Mouse (Mus musculus): ENCODE results near the gene Larp1b.
A peak's percentile ranks its signal among the peaks of the same experiment; 100 is the strongest.

Gene Larp1b

GRCm38 (mm10) chr3:41021980-41022379 lies 72.4 kb downstream of the Larp1b start:
- peak; percentile 22 to 43 for DNase-seq

GRCm38 (mm10) chr3:41030705-41031104 lies 81.1 kb downstream of the Larp1b start:
- DNase-seq = no peak

- no peak for DNase-seq
These were observed 81.9 kb downstream of the Larp1b start for GRCm38 (mm10) chr3:41031286-41032210.

DNA sequence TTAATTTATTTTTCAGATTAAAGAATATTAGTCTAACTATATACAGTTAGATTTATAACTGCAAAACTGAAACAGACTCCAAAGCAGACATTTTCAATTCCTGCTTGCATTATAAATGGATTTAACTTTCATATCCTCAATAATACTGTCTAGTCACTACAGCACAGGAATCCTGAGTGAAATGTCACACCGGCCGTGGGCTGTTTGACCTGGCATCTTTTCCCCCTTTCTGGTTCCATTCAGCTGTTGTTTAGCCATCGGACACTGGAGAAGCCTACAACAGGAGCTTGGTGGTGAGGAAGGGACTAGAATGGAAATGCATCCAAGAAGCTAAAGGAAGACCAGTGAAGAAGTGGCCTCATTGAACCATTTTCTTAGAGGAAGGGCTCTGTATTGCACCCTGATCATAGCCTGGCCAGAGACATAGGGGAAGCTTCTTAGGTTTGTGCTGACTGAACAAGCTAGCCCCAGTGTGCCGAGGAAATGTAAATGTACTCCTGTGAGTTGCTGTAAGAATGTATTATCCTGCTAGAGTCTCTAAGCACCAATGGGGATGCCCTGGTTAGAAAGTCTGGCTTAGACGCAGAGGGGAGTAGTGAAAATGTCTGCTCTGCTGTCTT lies 88.8 kb downstream of the Larp1b start:
- no peak for DNase-seq

GRCm38 (mm10) chr3:41041241-41041640 lies 91.6 kb downstream of the Larp1b start:
- DNase-seq = peak in 1 of 2 experiments; percentile 11

GRCm38 (mm10) chr3:41042195-41042938 lies 92.7 kb downstream of the Larp1b start:
- peak; percentile 37 to 38 for DNase-seq

DNA sequence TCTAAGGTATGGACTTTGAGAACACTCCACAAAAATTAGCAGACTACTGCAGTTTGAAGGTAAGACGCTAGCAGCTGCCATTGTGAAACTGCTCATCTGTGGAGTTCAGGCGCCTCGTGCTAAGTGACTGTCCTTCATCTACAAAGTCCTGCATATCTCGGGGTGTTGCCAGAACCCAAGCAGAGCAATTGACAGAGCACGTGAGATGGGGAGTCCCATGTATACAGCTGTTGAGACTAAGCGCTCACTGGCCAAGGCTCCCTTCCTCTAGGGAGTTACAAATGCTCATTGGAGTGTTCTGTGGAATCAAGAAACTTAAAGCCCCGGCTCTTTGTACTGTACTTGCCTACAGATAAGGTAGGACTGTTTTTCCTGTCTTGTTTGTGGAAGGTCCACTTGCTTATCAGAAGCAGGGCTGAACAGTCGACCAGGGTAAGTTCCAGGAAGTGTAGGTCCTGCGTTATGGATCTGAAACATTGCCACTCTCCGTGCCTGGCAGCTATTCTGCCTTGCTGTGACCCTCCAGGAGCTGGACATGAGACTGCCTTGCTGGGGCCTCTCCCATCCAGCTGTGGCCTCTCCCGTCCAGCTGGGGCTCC lies 94.2 kb downstream of the Larp1b start:
- DNase-seq = no peak

GRCm38 (mm10) chr3:41047838-41048237 lies 98.2 kb downstream of the Larp1b start:
- no peak for DNase-seq

DNA sequence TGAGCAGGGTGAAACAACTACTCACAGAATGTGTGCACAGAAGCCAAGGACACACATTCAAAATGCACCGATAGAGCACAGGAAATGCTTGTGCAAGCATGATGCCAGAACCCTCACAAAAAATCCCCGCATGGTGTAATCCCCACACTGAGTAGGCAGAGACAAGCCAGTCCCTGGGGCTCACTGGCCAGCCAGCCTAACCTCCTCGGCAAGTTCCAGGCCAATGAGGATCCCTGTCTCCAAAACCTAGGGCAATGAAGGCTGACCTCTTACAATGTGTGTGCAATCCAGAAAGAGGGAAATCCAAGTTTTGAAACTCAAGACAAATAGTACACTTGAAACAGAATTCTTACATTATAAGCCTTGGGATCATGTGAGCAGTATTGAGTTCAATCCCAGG lies 103.7 kb downstream of the Larp1b start:
- DNase-seq = no peak

DNA sequence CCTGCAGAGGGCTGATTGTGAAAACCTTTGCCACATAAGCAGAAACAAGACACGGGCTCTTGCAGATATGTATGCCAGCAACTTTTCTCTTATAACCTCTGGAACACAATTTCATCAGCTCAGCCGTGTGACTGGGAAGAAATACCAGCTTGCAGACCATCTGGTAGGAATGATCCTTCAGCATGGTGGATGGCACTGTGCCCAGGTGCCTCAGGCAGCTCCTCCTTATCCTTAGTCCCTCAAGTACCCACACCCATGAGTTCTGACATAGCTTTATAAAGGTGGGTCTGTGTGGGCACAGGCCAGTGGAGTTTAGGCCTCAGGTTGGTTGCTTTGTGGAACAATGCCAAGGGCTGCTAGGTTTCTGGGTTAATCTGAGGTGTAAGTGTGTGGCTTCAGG lies 108.8 kb downstream of the Larp1b start:
- peak in 1 of 2 experiments; percentile 11 for DNase-seq

DNA sequence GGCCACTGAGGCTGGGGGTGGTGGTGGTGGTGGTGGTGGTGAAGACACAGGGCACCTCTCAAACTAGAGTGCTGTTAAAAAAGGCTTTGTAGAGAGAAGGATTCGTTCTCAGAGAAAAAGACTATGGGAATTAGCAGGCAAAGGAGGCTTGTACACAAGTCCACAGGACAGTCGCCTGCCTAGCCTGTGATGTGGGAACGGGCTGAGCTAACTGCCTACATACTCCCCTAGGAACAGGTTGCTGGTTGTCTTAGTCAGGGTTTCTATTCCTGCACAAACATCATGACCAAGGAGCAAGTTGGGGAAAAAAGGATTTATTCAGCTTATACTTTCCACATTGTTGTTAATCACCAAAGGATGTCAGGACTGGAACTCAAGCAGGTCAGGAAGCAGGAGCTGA lies 109.6 kb downstream of the Larp1b start:
- DNase-seq = no peak

- no peak for DNase-seq
These were observed 112.4 kb downstream of the Larp1b start for GRCm38 (mm10) chr3:41061831-41062565.

DNA sequence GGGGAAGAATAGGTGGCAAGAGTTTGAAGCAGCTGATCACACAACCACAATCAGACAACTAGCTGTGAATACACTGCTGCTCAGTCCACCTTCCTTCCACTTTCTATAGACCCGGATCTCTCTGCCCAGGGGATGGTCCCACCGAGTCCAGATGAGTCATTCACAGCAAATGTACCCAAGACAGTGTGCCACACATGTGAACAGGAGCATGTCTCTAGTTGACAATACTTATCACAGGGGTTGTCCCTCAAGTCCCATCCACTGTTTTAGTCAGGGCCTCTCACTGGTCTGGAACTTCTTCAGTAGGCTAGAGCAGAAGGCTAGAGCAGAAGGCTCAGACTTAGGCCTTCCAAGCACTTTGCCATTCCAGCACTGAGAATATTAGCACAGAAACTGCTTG lies 113.1 kb downstream of the Larp1b start:
- DNase-seq = no peak

GRCm38 (mm10) chr3:41065320-41065719 lies 115.7 kb downstream of the Larp1b start:
- no peak for DNase-seq

DNA sequence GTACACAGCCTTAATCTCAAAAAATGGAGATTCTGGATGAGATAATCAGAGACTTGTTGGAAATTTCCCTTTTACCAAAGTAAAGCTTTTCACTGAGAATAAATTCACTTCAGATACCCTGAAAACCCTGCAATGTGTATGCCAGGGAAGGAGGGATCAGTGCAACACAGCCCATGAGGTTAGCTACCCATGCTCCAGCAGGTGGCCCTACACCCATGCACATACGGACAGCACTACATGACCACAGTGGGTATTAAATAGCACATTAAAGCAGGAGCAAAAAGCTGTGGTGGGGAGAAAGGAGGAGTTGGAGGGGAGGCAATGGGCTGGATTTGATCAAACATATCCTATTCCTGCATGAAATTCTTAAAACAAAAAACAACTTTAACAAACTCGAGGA lies 120.9 kb downstream of the Larp1b start:
- DNase-seq = peak; percentile 19 to 27

DNA sequence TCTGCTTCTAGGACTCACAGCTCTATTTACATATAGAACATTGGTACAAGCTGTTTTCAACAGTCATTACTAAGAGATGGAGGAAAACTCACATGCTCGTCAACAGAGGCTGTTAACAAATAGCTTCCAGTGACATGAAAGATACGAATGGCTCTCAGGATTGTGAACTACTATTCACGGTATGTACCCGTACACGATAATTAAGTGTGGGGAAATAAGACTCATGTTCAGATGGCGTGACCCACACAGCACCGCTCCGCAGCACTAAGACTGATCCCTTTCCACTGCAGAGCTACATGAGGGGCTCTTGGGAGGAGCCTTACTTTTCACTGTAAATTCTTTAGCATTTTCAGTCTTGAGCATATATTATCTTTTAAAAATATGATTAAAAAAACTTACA lies 125.7 kb downstream of the Larp1b start:
- DNase-seq = no peak

GRCm38 (mm10) chr3:41078673-41079072 lies 129.0 kb downstream of the Larp1b start:
- no peak for DNase-seq

- peak in 1 of 2 experiments; percentile 13 for DNase-seq
These were observed 131.1 kb downstream of the Larp1b start for GRCm38 (mm10) chr3:41080724-41081123.

GRCm38 (mm10) chr3:41081474-41082301 lies 132.1 kb downstream of the Larp1b start:
- peak; percentile 46 to 49 for DNase-seq

GRCm38 (mm10) chr3:41082520-41082884 lies 132.9 kb downstream of the Larp1b start:
- peak in 1 of 2 experiments; percentile 17 for DNase-seq

Data from kidney, postnatal 36 days (tissue).